Mouse (Mus musculus) CD4-positive naive resting alpha-beta T cell, adult 76 days (primary cell): Measurements from ENCODE around the gene Gm4724. TPM values are rescaled to one million over a fixed set of nuclear protein-coding genes. Genes with fewer than 3 reads are reported as not detected.

Experiments
- total RNA-seq: library from RNA; stranded (reverse); gene quantifications from one replicate; pipeline ENCODE4 v1.2.4, GENCODE M21; 2023

Gm4724 gene
- total RNA-seq: 2.0 TPM

GRCm38 (mm10) chr2:175435707-175436106 lies at the start of gene Gm4724:
Gene Gm4724 (minus strand): TSS chr2:175435807.

GRCm38 (mm10) chr2:175469685-175470084 lies 34.1 kb upstream of the Gm4724 start, which contains the start of gene Zfp965:
Gene Zfp965 (plus strand): TSS chr2:175469985.

Other genes starting within 250 kb of the Gm4724 start
- gene Gm14391, start 228.9 kb downstream of the Gm4724 start, total RNA-seq: 12.4 TPM
- gene Gm14440, start 160.7 kb downstream of the Gm4724 start, total RNA-seq: 3.7 TPM
- gene Gm4631, start 97.6 kb downstream of the Gm4724 start, total RNA-seq: 8.3 TPM
- gene Zfp968, start 63.4 kb downstream of the Gm4724 start, total RNA-seq: 0.59 TPM
- 3.8 TPM for gene Zfp965, start 34.2 kb upstream of the Gm4724 start, total RNA-seq
- not detected for gene Gm11007, start 208.2 kb upstream of the Gm4724 start, total RNA-seq